Mouse (Mus musculus) liver, embryonic 14.5 days (tissue): Measurements from ENCODE around the gene Catsper3.

Experiments used
- CTCF ChIP-seq: IDR thresholded peaks from 2 replicates; pipeline ENCODE4 v1.5.1; 2016; ENCODE audit warnings: antibody characterized with exemption, low read depth, control low read depth
- EP300 ChIP-seq: IDR thresholded peaks from 2 replicates; pipeline ENCODE4 v1.6.1; 2016; ENCODE audit warnings: antibody characterized with exemption, low read depth

DNA sequence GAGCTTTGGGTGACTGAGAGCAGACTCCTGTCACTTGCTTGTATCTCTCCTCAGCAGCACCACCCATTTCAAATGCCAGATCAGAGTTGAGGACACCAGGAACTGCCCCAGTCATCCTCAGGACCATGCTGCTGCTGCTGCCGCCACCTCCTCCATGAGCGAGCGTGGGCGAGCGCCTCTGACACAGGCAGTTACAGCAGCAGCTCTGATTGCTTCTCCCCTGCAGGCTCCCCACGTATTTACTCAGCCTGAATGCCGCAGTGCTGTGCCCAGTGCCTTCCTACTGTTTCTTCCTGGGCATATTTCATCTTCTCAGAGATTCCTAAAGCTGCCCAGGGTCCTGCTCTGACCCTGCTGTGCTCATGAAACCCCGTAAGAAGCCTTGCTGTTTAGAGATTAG, 42.1 kb upstream of the Catsper3 start:
- no peak for TF ChIP-seq CTCF
- no peak for TF ChIP-seq EP300
